Mouse (Mus musculus): ENCODE measurements around the gene Timm17a. TPM values are rescaled to one million over a fixed set of nuclear protein-coding genes. Genes with fewer than 3 reads are reported as not detected.

Gene Timm17a
- polyA plus RNA-seq, 1 experiment from 2014 or later = 215 TPM

Other genes with a start within 250 kb of the Timm17a start
- gene Lgr6, start 208.5 kb downstream of the Timm17a start, polyA plus RNA-seq (2016; fragmentation: Nextera tagmentation; extraction: Ambion mirVana) = 0.73 and 1.1 TPM in 2 replicates
- 1.3 and 2.1 TPM in 2 replicates for gene Ptpn7, start 181.1 kb downstream of the Timm17a start, polyA plus RNA-seq (2016; fragmentation: Nextera tagmentation; extraction: Ambion mirVana)
- gene Arl8a, start 167.0 kb downstream of the Timm17a start, polyA plus RNA-seq (2016; fragmentation: Nextera tagmentation; extraction: Ambion mirVana) = 48.3 and 50.3 TPM in 2 replicates
- not detected in 2 replicates for gene Gpr37l1, start 146.1 kb downstream of the Timm17a start, polyA plus RNA-seq (2016; fragmentation: Nextera tagmentation; extraction: Ambion mirVana)
- 6.3 and 6.4 TPM in 2 replicates for gene Elf3, start 55.2 kb downstream of the Timm17a start, polyA plus RNA-seq (2016; fragmentation: Nextera tagmentation; extraction: Ambion mirVana)
- gene Rnpep, start 29.7 kb downstream of the Timm17a start, polyA plus RNA-seq (2016; fragmentation: Nextera tagmentation; extraction: Ambion mirVana) = 97.1 and 100 TPM in 2 replicates
- gene Lmod1, start 11.0 kb upstream of the Timm17a start, polyA plus RNA-seq (2016; fragmentation: Nextera tagmentation; extraction: Ambion mirVana) = 0.31 and 0.33 TPM in 2 replicates
- 53.5 and 55.9 TPM in 2 replicates for gene Shisa4, start 61.5 kb upstream of the Timm17a start, polyA plus RNA-seq (2016; fragmentation: Nextera tagmentation; extraction: Ambion mirVana)
- 182 and 203 TPM in 2 replicates for gene Ipo9, start 116.7 kb upstream of the Timm17a start, polyA plus RNA-seq (2016; fragmentation: Nextera tagmentation; extraction: Ambion mirVana)